Mouse (Mus musculus): ENCODE data around the gene Lmx1a. TPM values are rescaled to one million over a fixed set of nuclear protein-coding genes. Genes with fewer than 3 reads are reported as not detected.

Gene Lmx1a
- 0.06 and 0.07 TPM in 2 replicates for polyA plus RNA-seq (2012; rRNA removed)

DNA sequence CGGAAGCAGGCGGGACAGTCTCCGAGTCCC is at the start of gene Lmx1a:
Lmx1a (plus strand) TSS at position 6 of the 30 bp plus-strand sequence.

Other genes starting within 250 kb of the Lmx1a start
- 0.16 TPM in 1 of 2 replicates, not detected in the other for gene Lrrc52, start 222.5 kb upstream of the Lmx1a start, polyA plus RNA-seq (2012; rRNA removed)
- 0.70 and 1.1 TPM in 2 replicates for gene Rxrg, start 90.9 kb upstream of the Lmx1a start, polyA plus RNA-seq (2012; rRNA removed)

All from ovary, adult 2 months (tissue).